Mouse (Mus musculus) hindbrain, embryonic 10.5 days (tissue): Measurements from ENCODE around the gene Tanc1. TPM values are rescaled to one million over a fixed set of nuclear protein-coding genes. Genes with fewer than 3 reads are reported as not detected.

ENCODE experiments used
- DNase-seq: peaks from one replicate; pipeline ENCODE4 v3.0.0-alpha.2; 2017; ENCODE audit warnings: low spot score
- H3K27ac ChIP-seq: fragments of 300-500 bp; sonication (generic); 2 replicates; pipeline ENCODE4 v1.5.1; 2016; ENCODE audit warnings: mild to moderate bottlenecking, moderate library complexity
- H3K27me3 ChIP-seq: fragments of 300-500 bp; sonication (generic); 2 replicates; pipeline ENCODE4 v1.6.1; 2016; ENCODE audit warnings: mild to moderate bottlenecking; ENCODE audit not compliant: poor library complexity, insufficient read depth, severe bottlenecking
- H3K36me3 ChIP-seq: fragments of 300-500 bp; sonication (generic); 2 replicates; pipeline ENCODE4 v1.6.1; 2016; ENCODE audit warnings: mild to moderate bottlenecking, moderate library complexity
- H3K4me1 ChIP-seq: fragments of 300-500 bp; sonication (generic); replicated peaks from 2 replicates; pipeline ENCODE4 v1.6.1; 2016; ENCODE audit warnings: mild to moderate bottlenecking
- H3K4me3 ChIP-seq: fragments of 300-500 bp; sonication (generic); 2 replicates; pipeline ENCODE4 v1.5.1; 2016; ENCODE audit warnings: mild to moderate bottlenecking, moderate library complexity
- H3K9me3 ChIP-seq: fragments of 300-500 bp; sonication (generic); 2 replicates; pipeline ENCODE4 v1.6.1; 2016; ENCODE audit warnings: mild to moderate bottlenecking, moderate library complexity
- WGBS: fragments of 180-500 bp; shearing (Covaris S2); methylation state at CpG from one replicate; pipeline ENCODE4 v1.1.7; 2016; 5-methylcytosine and 5-hydroxymethylcytosine counted together
- polyA plus RNA-seq: library from polyadenylated mRNA; unstranded; fragments of >200 nt; fragmentation: Nextera tagmentation; extraction: Ambion mirVana; gene quantifications from 2 replicates; pipeline ENCODE4 v1.2.1, GENCODE M21; 2016

The Tanc1 gene
- polyA plus RNA-seq, 1 experiment from 2014 or later: 15.9 TPM

GRCm38 (mm10) chr2:59680736-59681135 is 68.9 kb downstream of the Tanc1 start:
- Histone ChIP-seq H3K36me3 (no peaks in the 10 kb centered on the region), H3K4me1 (peaks cover 27% of the 10 kb centered on the region), H3K9me3 (no peaks in the 10 kb centered on the region), H3K4me3 (no peak overlapping the region), H3K27ac (no peak overlapping the region), H3K27me3 (no peaks in the 10 kb centered on the region)
- 84% methylated on average over 5 of the region's 5 CpGs for WGBS
- DNase-seq: no peak

GRCm38 (mm10) chr2:59681181-59681580 is 69.3 kb downstream of the Tanc1 start:
- no peaks in the 10 kb centered on the region for H3K9me3 ChIP-seq
- H3K4me3 ChIP-seq: no peak overlapping the region
- H3K27ac ChIP-seq: no peak overlapping the region
- no peak for DNase-seq
- H3K27me3 ChIP-seq: no peaks in the 10 kb centered on the region
- no peaks in the 10 kb centered on the region for H3K36me3 ChIP-seq
- peaks cover 23% of the 10 kb centered on the region for H3K4me1 ChIP-seq
- WGBS: 92% methylated on average over 4 of the region's 4 CpGs

GRCm38 (mm10) chr2:59684864-59685605 is 73.2 kb downstream of the Tanc1 start:
- H3K27ac ChIP-seq: peak overlapping the region; percentile 35
- H3K27me3 ChIP-seq: no peaks in the 10 kb centered on the region
- 90% methylated on average over 16 of the region's 16 CpGs for WGBS
- peaks cover 27% of the 10 kb centered on the region for H3K4me1 ChIP-seq
- no peaks in the 10 kb centered on the region for H3K36me3 ChIP-seq
- no peak overlapping the region for H3K4me3 ChIP-seq
- no peak for DNase-seq
- H3K9me3 ChIP-seq: no peaks in the 10 kb centered on the region

- Histone ChIP-seq H3K36me3 (no peaks in the 10 kb centered on the region), H3K4me3 (no peak overlapping the region), H3K27ac (peak overlapping the region; percentile 35), H3K27me3 (no peaks in the 10 kb centered on the region), H3K4me1 (peaks cover 27% of the 10 kb centered on the region), H3K9me3 (no peaks in the 10 kb centered on the region)
- 96% methylated on average over 4 of the region's 4 CpGs for WGBS
- no peak for DNase-seq
These were observed 73.7 kb downstream of the Tanc1 start for GRCm38 (mm10) chr2:59685606-59685950.

- DNase-seq: no peak
- WGBS: 54% methylated on average over 16 of the region's 16 CpGs
- no peaks in the 10 kb centered on the region for H3K27me3 ChIP-seq
- H3K4me1 ChIP-seq: peaks cover 20% of the 10 kb centered on the region
- no peaks in the 10 kb centered on the region for H3K36me3 ChIP-seq
- no peak overlapping the region for H3K4me3 ChIP-seq
- peak overlapping the region; percentile 13; the same call in 1 of the 2 replicates for H3K27ac ChIP-seq
- H3K9me3 ChIP-seq: no peaks in the 10 kb centered on the region
These were observed 76.6 kb downstream of the Tanc1 start for GRCm38 (mm10) chr2:59688261-59689104.

- no peak for DNase-seq
- Histone ChIP-seq H3K9me3 (no peaks in the 10 kb centered on the region), H3K36me3 (no peaks in the 10 kb centered on the region), H3K4me3 (no peak overlapping the region), H3K27me3 (no peaks in the 10 kb centered on the region), H3K27ac (no peak overlapping the region), H3K4me1 (peaks cover 15% of the 10 kb centered on the region)
- 52% methylated on average over 4 of the region's 4 CpGs for WGBS
These were observed 79.3 kb downstream of the Tanc1 start for GRCm38 (mm10) chr2:59691112-59691511.

- whole genome bisulfite sequencing: 78% methylated on average over 5 of the region's 5 CpGs
- Histone ChIP-seq H3K36me3 (no peaks in the 10 kb centered on the region), H3K4me3 (no peak overlapping the region), H3K9me3 (no peaks in the 10 kb centered on the region), H3K4me1 (peaks cover 28% of the 10 kb centered on the region), H3K27me3 (no peaks in the 10 kb centered on the region), H3K27ac (no peak overlapping the region)
- no peak for DNase-seq
These were observed 81.6 kb downstream of the Tanc1 start for GRCm38 (mm10) chr2:59693473-59693872.

- WGBS: 72% methylated on average over 3 of the region's 3 CpGs
- DNase-seq: no peak
- peak overlapping the region; percentile 86; the same call in 1 of the 2 replicates for H3K27ac ChIP-seq
These were observed 85.3 kb downstream of the Tanc1 start for GRCm38 (mm10) chr2:59697123-59697522.

GRCm38 (mm10) chr2:59697722-59698634 is 86.1 kb downstream of the Tanc1 start:
- no peaks in the 10 kb centered on the region for H3K36me3 ChIP-seq
- H3K4me1 ChIP-seq: peaks cover 26% of the 10 kb centered on the region
- H3K27ac ChIP-seq: peak overlapping the region; percentile 86
- no peaks in the 10 kb centered on the region for H3K9me3 ChIP-seq
- peak overlapping the region; percentile 42 for H3K4me3 ChIP-seq
- DNase-seq: peak; percentile 70
- H3K27me3 ChIP-seq: no peaks in the 10 kb centered on the region
- WGBS: 2% methylated on average over 16 of the region's 16 CpGs

More at GRCm38 (mm10) chr2:59697123-59697522, 85.3 kb downstream of the Tanc1 start:
- Histone ChIP-seq H3K4me1 (peaks cover 26% of the 10 kb centered on the region), H3K4me3 (no peak overlapping the region), H3K9me3 (no peaks in the 10 kb centered on the region), H3K36me3 (no peaks in the 10 kb centered on the region), H3K27me3 (no peaks in the 10 kb centered on the region)

- peak overlapping the region; percentile 42; the same call in 1 of the 2 replicates for H3K4me3 ChIP-seq
- WGBS: 33% methylated on average over 7 of the region's 7 CpGs
- H3K36me3 ChIP-seq: no peaks in the 10 kb centered on the region
- no peak for DNase-seq
- no peaks in the 10 kb centered on the region for H3K27me3 ChIP-seq
- peaks cover 26% of the 10 kb centered on the region for H3K4me1 ChIP-seq
- H3K27ac ChIP-seq: peak overlapping the region; percentile 86
- H3K9me3 ChIP-seq: no peaks in the 10 kb centered on the region
These were observed 86.9 kb downstream of the Tanc1 start for GRCm38 (mm10) chr2:59698635-59699300.

- WGBS: 68% methylated on average over 9 of the region's 9 CpGs
- Histone ChIP-seq H3K9me3 (no peaks in the 10 kb centered on the region), H3K4me3 (no peak overlapping the region), H3K36me3 (no peaks in the 10 kb centered on the region), H3K4me1 (peaks cover 26% of the 10 kb centered on the region), H3K27me3 (no peaks in the 10 kb centered on the region), H3K27ac (no peak overlapping the region)
- DNase-seq: no peak
These were observed 88.1 kb downstream of the Tanc1 start for GRCm38 (mm10) chr2:59699893-59700292.

GRCm38 (mm10) chr2:59705221-59705620 is 93.4 kb downstream of the Tanc1 start:
- Histone ChIP-seq H3K4me3 (no peak overlapping the region), H3K27me3 (no peaks in the 10 kb centered on the region), H3K4me1 (no peaks in the 10 kb centered on the region), H3K36me3 (0 out of 2 replicates have a peak, but pooled peaks cover 10% of the 10 kb centered on the region), H3K27ac (no peak overlapping the region), H3K9me3 (no peaks in the 10 kb centered on the region)
- no peak for DNase-seq
- WGBS: 86% methylated on average over 12 of the region's 12 CpGs
